Mouse (Mus musculus) MEL (cell line): Measurements from ENCODE around the gene Nr6a1. TPM values are rescaled to one million over a fixed set of nuclear protein-coding genes. Genes with fewer than 3 reads are reported as not detected.

Experiments
- DNase-seq: peaks from one replicate; pipeline ENCODE4 v3.0.0; 2011; ENCODE audit warnings: low read depth, low spot score
- H3K27ac ChIP-seq: 2 replicates; pipeline ENCODE4 v1.5.1; 2012; ENCODE audit warnings: low read depth, mild to moderate bottlenecking, control low read depth, low read length, moderate library complexity; ENCODE audit not compliant: control insufficient read depth
- H3K27me3 ChIP-seq, 2 experiments: fragments of 150-350 bp in 1 of 2; sonication (generic) in 1 of 2; 2 replicates each; pipeline ENCODE4 v1.6.1; 2012; ENCODE audit warnings: low read length in 2 of 2, mild to moderate bottlenecking in 2 of 2, improper control_type of control experiment in 1 of 2, moderate library complexity in 1 of 2; ENCODE audit not compliant: insufficient read depth in 2 of 2, control insufficient read depth in 1 of 2
- H3K36me3 ChIP-seq, 2 experiments: 2 replicates each; pipeline ENCODE4 v1.6.1; 2012 to 2014; ENCODE audit warnings: low read length in 2 of 2, improper control_type of control experiment in 1 of 2, inconsistent platforms in 1 of 2, mild to moderate bottlenecking in 1 of 2; ENCODE audit not compliant: insufficient read depth in 2 of 2, control insufficient read depth in 1 of 2
- H3K4me1 ChIP-seq, 2 experiments: fragments of 150-350 bp in 1 of 2; sonication (generic) in 1 of 2; 2 replicates each; pipeline ENCODE4 v1.6.1; 2012; ENCODE audit warnings: low read length in 2 of 2, improper control_type of control experiment in 1 of 2, mild to moderate bottlenecking in 1 of 2; ENCODE audit not compliant: insufficient read depth in 2 of 2, control insufficient read depth in 1 of 2
- H3K4me3 ChIP-seq, 2 experiments: fragments of 150-350 bp in 1 of 2; sonication (generic) in 1 of 2; 2 replicates each; pipeline ENCODE4 v1.5.1; 2012; ENCODE audit warnings: low read depth in 2 of 2, low read length in 2 of 2, mild to moderate bottlenecking in 2 of 2, moderate library complexity in 2 of 2, control low read depth in 1 of 2, improper control_type of control experiment in 1 of 2; ENCODE audit not compliant: control insufficient read depth in 1 of 2, insufficient read depth in 1 of 2
- H3K79me2 ChIP-seq: 2 replicates; pipeline ENCODE4 v1.6.1; 2012; ENCODE audit warnings: mild to moderate bottlenecking, low read length, moderate library complexity; ENCODE audit not compliant: control insufficient read depth, poor library complexity, insufficient read depth
- H3K9ac ChIP-seq: 2 replicates; pipeline ENCODE4 v1.6.1; 2012; ENCODE audit warnings: low read depth, mild to moderate bottlenecking, control low read depth, low read length, moderate library complexity; ENCODE audit not compliant: control insufficient read depth, poor library complexity, severe bottlenecking
- H3K9me3 ChIP-seq: fragments of 150-350 bp; sonication (generic); replicated peaks from 2 replicates; pipeline ENCODE4 v1.6.1; 2012; ENCODE audit warnings: mild to moderate bottlenecking, low read length, improper control_type of control experiment, moderate library complexity; ENCODE audit not compliant: insufficient read depth
- BHLHE40 ChIP-seq: IDR thresholded peaks from 2 replicates; pipeline ENCODE4 v1.6.1; 2012; ENCODE audit warnings: low read depth, mild to moderate bottlenecking, inconsistent platforms, low read length, improper control_type of control experiment, borderline replicate concordance
- CHD1 ChIP-seq: IDR thresholded peaks from 2 replicates; pipeline ENCODE4 v1.6.1; 2012; ENCODE audit warnings: low read depth, mild to moderate bottlenecking, inconsistent platforms, low read length, improper control_type of control experiment
- E2F4 ChIP-seq: IDR thresholded peaks from 2 replicates; pipeline ENCODE4 v1.6.1; 2011; ENCODE audit warnings: low read depth, low read length, improper control_type of control experiment, borderline replicate concordance
- ELF1 ChIP-seq: IDR thresholded peaks from 2 replicates; pipeline ENCODE4 v1.6.1; 2014; ENCODE audit warnings: low read depth, mild to moderate bottlenecking, inconsistent platforms, low read length, improper control_type of control experiment, moderate library complexity
- EP300 ChIP-seq, 2 experiments: IDR thresholded peaks; 2 replicates each; pipeline ENCODE4 v1.6.1; 2011; ENCODE audit warnings: improper control_type of control experiment in 2 of 2, low read length in 2 of 2, low read depth in 1 of 2, mild to moderate bottlenecking in 1 of 2
- ETS1 ChIP-seq: IDR thresholded peaks from 2 replicates; pipeline ENCODE4 v1.6.1; 2012; ENCODE audit warnings: low read depth, mild to moderate bottlenecking, inconsistent platforms, low read length, improper control_type of control experiment, moderate library complexity
- GATA1 ChIP-seq: IDR thresholded peaks from 2 replicates; pipeline ENCODE4 v1.6.1; 2011; ENCODE audit warnings: low read depth, low read length, improper control_type of control experiment
- JUND ChIP-seq: IDR thresholded peaks from 2 replicates; pipeline ENCODE4 v1.6.1; 2011; ENCODE audit warnings: low read depth, mild to moderate bottlenecking, improper control_type of control experiment, low read length
- MAFK ChIP-seq: IDR thresholded peaks from 2 replicates; pipeline ENCODE4 v1.6.1; 2011; ENCODE audit warnings: low read depth, mild to moderate bottlenecking, low read length, improper control_type of control experiment, borderline replicate concordance
- MXI1 ChIP-seq: IDR thresholded peaks from 2 replicates; pipeline ENCODE4 v1.6.1; 2011; ENCODE audit warnings: mild to moderate bottlenecking, low read depth, low read length, improper control_type of control experiment
- MYB ChIP-seq: IDR thresholded peaks from 2 replicates; pipeline ENCODE4 v1.6.1; 2011; ENCODE audit warnings: mild to moderate bottlenecking, low read depth, low read length, improper control_type of control experiment
- POLR2AphosphoS2 ChIP-seq: IDR thresholded peaks from 2 replicates; pipeline ENCODE4 v1.6.1; 2011; ENCODE audit warnings: low read length, improper control_type of control experiment
- RAD21 ChIP-seq: IDR thresholded peaks from 2 replicates; pipeline ENCODE4 v1.6.1; 2011; ENCODE audit warnings: mild to moderate bottlenecking, low read depth, low read length, improper control_type of control experiment
- RCOR1 ChIP-seq: IDR thresholded peaks from 2 replicates; pipeline ENCODE4 v1.6.1; 2012; ENCODE audit warnings: low read depth, mild to moderate bottlenecking, inconsistent platforms, low read length, improper control_type of control experiment
- SIN3A ChIP-seq: IDR thresholded peaks from 2 replicates; pipeline ENCODE4 v1.6.1; 2012; ENCODE audit warnings: low read length, improper control_type of control experiment, inconsistent platforms
- SMC3 ChIP-seq: IDR thresholded peaks from 2 replicates; pipeline ENCODE4 v1.6.1; 2011; ENCODE audit warnings: low read depth, low read length, improper control_type of control experiment
- TAL1 ChIP-seq: IDR thresholded peaks from 2 replicates; pipeline ENCODE4 v1.6.1; 2012; ENCODE audit warnings: mild to moderate bottlenecking, inconsistent platforms, low read length, moderate library complexity, mixed read lengths
- TBP ChIP-seq: IDR thresholded peaks from 2 replicates; pipeline ENCODE4 v1.8.0; 2011; ENCODE audit warnings: low read depth, low read length, improper control_type of control experiment
- TCF12 ChIP-seq: IDR thresholded peaks from 2 replicates; pipeline ENCODE4 v1.6.1; 2014; ENCODE audit warnings: low read depth, mild to moderate bottlenecking, inconsistent platforms, low read length, improper control_type of control experiment, moderate library complexity
- UBTF ChIP-seq: IDR thresholded peaks from 2 replicates; pipeline ENCODE4 v1.6.1; 2012; ENCODE audit warnings: low read depth, mild to moderate bottlenecking, inconsistent platforms, low read length, improper control_type of control experiment, moderate library complexity, borderline replicate concordance; ENCODE audit not compliant: insufficient read depth
- USF1 ChIP-seq: IDR thresholded peaks from 2 replicates; pipeline ENCODE4 v1.6.1; 2014; ENCODE audit warnings: low read depth, mild to moderate bottlenecking, inconsistent platforms, low read length, improper control_type of control experiment, moderate library complexity
- USF2 ChIP-seq, 2 experiments: IDR thresholded peaks; 2 replicates each; pipeline ENCODE4 v1.6.1; 2011 to 2012; ENCODE audit warnings: improper control_type of control experiment in 2 of 2, low read length in 2 of 2, borderline replicate concordance in 1 of 2, inconsistent platforms in 1 of 2, low read depth in 1 of 2, mild to moderate bottlenecking in 1 of 2; ENCODE audit not compliant: insufficient read depth in 1 of 2
- ZC3H11A ChIP-seq: IDR thresholded peaks from 2 replicates; pipeline ENCODE4 v1.6.1; 2012; ENCODE audit warnings: low read depth, mild to moderate bottlenecking, inconsistent platforms, low read length, improper control_type of control experiment
- ZKSCAN1 ChIP-seq: IDR thresholded peaks from 2 replicates; pipeline ENCODE4 v1.6.1; 2012; ENCODE audit warnings: low read depth, mild to moderate bottlenecking, inconsistent platforms, low read length, improper control_type of control experiment, moderate library complexity
- polyA plus RNA-seq, 2 experiments: library from polyadenylated mRNA; stranded (reverse) in 1 of 2; unstranded in 1 of 2; fragments of >175 nt in 1 of 2; fragments of >200 nt in 1 of 2; gene quantifications; 2 replicates each; pipeline versions ENCODE4 v1.2.1 to v1.2.4; 2012; ENCODE audit warnings: low replicate concordance in 2 of 2, low read depth in 1 of 2; ENCODE audit not compliant: insufficient read length in 2 of 2, insufficient read depth in 1 of 2, missing spikeins in 1 of 2
- total RNA-seq: library from RNA; depleted of rRNA; stranded (reverse); fragments of 300-350 nt; gene quantifications from 2 replicates; pipeline ENCODE4 v1.2.3, GENCODE M21; 2012

Nr6a1 gene
- total and polyA plus RNA-seq, 3 experiments, result 5.0 to 22.8 (median 10.2) TPM

DNA sequence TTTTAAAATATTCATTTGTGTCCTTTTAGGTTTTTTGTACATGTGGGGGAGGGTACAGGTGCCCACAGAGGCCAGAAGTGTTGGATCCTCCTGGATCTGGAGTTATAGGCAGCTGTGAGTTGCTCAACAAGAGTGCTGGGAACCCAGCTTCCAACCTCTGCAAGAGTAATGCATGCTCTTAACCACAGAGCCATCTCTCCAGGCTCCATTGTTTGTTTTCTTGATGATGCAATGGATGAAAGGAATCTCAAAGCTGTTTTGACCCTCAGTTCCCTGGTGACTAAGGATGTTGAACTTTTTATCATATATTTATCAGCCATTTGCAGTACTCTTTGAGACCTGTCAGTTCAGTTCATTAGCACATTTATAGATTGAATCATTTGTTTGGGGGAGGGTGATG, 248.5 kb downstream of the Nr6a1 start:
- no peaks in the 10 kb centered on the region for H3K9me3 ChIP-seq
- H3K9ac ChIP-seq, result no peak overlapping the region
- H3K4me3 ChIP-seq, result no peak overlapping the region
- no peak for DNase-seq
- no peaks in the 10 kb centered on the region for H3K27me3 ChIP-seq
- H3K4me1 ChIP-seq, result peaks cover 0 to 16% of the 10 kb centered on the region in 2 experiments; a peak in 2 of 4 replicates
- H3K79me2 ChIP-seq, result no peaks in the 10 kb centered on the region
- peaks cover 0 to 4% of the 10 kb centered on the region in 2 experiments; a peak in 1 of 4 replicates for H3K36me3 ChIP-seq
- no peak overlapping the region for H3K27ac ChIP-seq
- TF ChIP-seq JUND (no peak), EP300 (IDR thresholded peaks at IDR 0.05; ENCODE audit: low read depth in 1 of 2, low read length in 2 of 2) (no peak), TBP (no peak), SMC3 (no peak), TAL1 (no peak), UBTF (no peak), GATA1 (no peak), BHLHE40 (no peak), ETS1 (no peak), CHD1 (no peak), TCF12 (no peak), MAFK (no peak), MXI1 (no peak), POLR2AphosphoS2 (no peak), USF1 (no peak), ELF1 (no peak), MYB (no peak), RAD21 (no peak), RCOR1 (no peak), USF2 (IDR thresholded peaks at IDR 0.05; ENCODE audit: borderline replicate concordance in 1 of 2, insufficient read depth in 1 of 2, low read depth in 1 of 2, low read length in 2 of 2) (no peak)
- TF ChIP-seq, all 39 proteins: peak for 0

- H3K4me3 ChIP-seq, result no peak overlapping the region
- H3K36me3 ChIP-seq, result no peaks in the 10 kb centered on the region
- no peak overlapping the region for H3K9ac ChIP-seq
- no peaks in the 10 kb centered on the region for H3K4me1 ChIP-seq
- H3K79me2 ChIP-seq, result no peaks in the 10 kb centered on the region
- 0 out of 4 replicates have a peak, but pooled peaks cover 0 to under 1% of the 10 kb centered on the region in 2 experiments for H3K27me3 ChIP-seq
- DNase-seq, result no peak
- no peak for TF ChIP-seq MXI1
- no peak for TF ChIP-seq CHD1
- no peak for TF ChIP-seq ZKSCAN1
- TF ChIP-seq USF1, result no peak
- no peak for TF ChIP-seq USF2 (IDR thresholded peaks at IDR 0.05; ENCODE audit: borderline replicate concordance in 1 of 2, insufficient read depth in 1 of 2, low read depth in 1 of 2, low read length in 2 of 2)
- TF ChIP-seq ELF1, result no peak
- TF ChIP-seq ETS1, result no peak
- TF ChIP-seq MYB, result no peak
- TF ChIP-seq SMC3, result no peak
- TF ChIP-seq E2F4, result no peak
- TF ChIP-seq TCF12, result no peak
- no peak for TF ChIP-seq GATA1
- no peak for TF ChIP-seq POLR2AphosphoS2
- TF ChIP-seq SIN3A, result no peak
- TF ChIP-seq TBP, result no peak
- TF ChIP-seq RAD21, result no peak
- no peak for TF ChIP-seq EP300 (IDR thresholded peaks at IDR 0.05; ENCODE audit: low read depth in 1 of 2, low read length in 2 of 2)
- no peak for TF ChIP-seq ZC3H11A
- H3K9me3 ChIP-seq, result no peaks in the 10 kb centered on the region
- no peak overlapping the region for H3K27ac ChIP-seq
Measured at GRCm38 (mm10) chr2:38675366-38675969, 252.0 kb downstream of the Nr6a1 start.
